Mouse (Mus musculus) midbrain, embryonic 14.5 days (tissue): ENCODE results near the gene Prpf40b. TPM values are rescaled to one million over a fixed set of nuclear protein-coding genes. Genes with fewer than 3 reads are reported as not detected.

Source experiments
- ATAC-seq: fragments of 200-750 bp; cut with Nextera tagmentation; 2 replicates; pipeline ENCODE4 v1.8.0; 2017; ENCODE audit warnings: moderate number of reproducible peaks, moderate library complexity; ENCODE audit not compliant: low FRiP score, low TSS enrichment
- DNase-seq: peaks from one replicate; pipeline ENCODE4 v3.0.0-alpha.2; 2015
- H3K27ac ChIP-seq: fragments of 300-500 bp; sonication (generic); replicated peaks from 2 replicates; pipeline ENCODE4 v1.5.1; 2014; ENCODE audit warnings: mild to moderate bottlenecking, low read depth, low read length, moderate library complexity
- H3K27me3 ChIP-seq: fragments of 300-500 bp; sonication (generic); 2 replicates; pipeline ENCODE4 v1.6.1; 2014; ENCODE audit warnings: low read length, control low read depth, mixed read lengths; ENCODE audit not compliant: control insufficient read depth, insufficient read depth
- H3K36me3 ChIP-seq: fragments of 300-500 bp; sonication (generic); 2 replicates; pipeline ENCODE4 v1.6.1; 2014; ENCODE audit warnings: low read length, control low read depth; ENCODE audit not compliant: control insufficient read depth, insufficient read depth
- H3K4me1 ChIP-seq: fragments of 300-500 bp; sonication (generic); 2 replicates; pipeline ENCODE4 v1.6.1; 2014; ENCODE audit warnings: mild to moderate bottlenecking, antibody characterized with exemption, low read length, control low read depth; ENCODE audit not compliant: control insufficient read depth, insufficient read depth
- H3K4me2 ChIP-seq: fragments of 300-500 bp; sonication (generic); 2 replicates; pipeline ENCODE4 v1.6.1; 2014; ENCODE audit warnings: mild to moderate bottlenecking, low read length, moderate library complexity
- H3K4me3 ChIP-seq: fragments of 300-500 bp; sonication (generic); replicated peaks from 2 replicates; pipeline ENCODE4 v1.5.1; 2014; ENCODE audit warnings: low read depth, low read length
- H3K9ac ChIP-seq: fragments of 300-500 bp; sonication (generic); replicated peaks from 2 replicates; pipeline ENCODE4 v1.6.1; 2014; ENCODE audit warnings: mild to moderate bottlenecking, low read length, moderate library complexity
- H3K9me3 ChIP-seq: fragments of 300-500 bp; sonication (generic); 2 replicates; pipeline ENCODE4 v1.6.1; 2016; ENCODE audit warnings: low read length, control low read depth, mixed read lengths; ENCODE audit not compliant: control insufficient read depth
- WGBS: fragments of 180-500 bp; shearing (Covaris S2); extraction: QIAGEN DNeasy Blood & Tissue Kit; methylation state at CpG from one replicate; pipeline ENCODE4 v1.1.7; 2014; 5-methylcytosine and 5-hydroxymethylcytosine counted together
- polyA plus RNA-seq: library from polyadenylated mRNA; unstranded; fragments of >200 nt; fragmentation: Nextera tagmentation; extraction: Ambion mirVana; gene quantifications from 2 replicates; pipeline ENCODE4 v1.2.1, GENCODE M21; 2014

Prpf40b gene
- polyA plus RNA-seq, 1 experiment from 2014 or later: 100 TPM

- no peaks in the 10 kb centered on the region for H3K4me1 ChIP-seq
- no peaks in the 10 kb centered on the region for H3K9me3 ChIP-seq
- H3K4me2 ChIP-seq: no peak overlapping the region
- no peak overlapping the region for H3K4me3 ChIP-seq
- 0 out of 2 replicates have a peak overlapping the region, but pooled peaks have one; percentile 14 for H3K27ac ChIP-seq
- H3K9ac ChIP-seq: no peak overlapping the region
- DNase-seq (no peak), ATAC-seq (no peak)
- H3K27me3 ChIP-seq: no peaks in the 10 kb centered on the region
- peaks cover 93% of the 10 kb centered on the region for H3K36me3 ChIP-seq
- WGBS: 86% methylated on average over 10 of the region's 10 CpGs
These were observed 25.3 kb downstream of the Prpf40b start for GRCm38 (mm10) chr15:99320168-99320674.

DNA sequence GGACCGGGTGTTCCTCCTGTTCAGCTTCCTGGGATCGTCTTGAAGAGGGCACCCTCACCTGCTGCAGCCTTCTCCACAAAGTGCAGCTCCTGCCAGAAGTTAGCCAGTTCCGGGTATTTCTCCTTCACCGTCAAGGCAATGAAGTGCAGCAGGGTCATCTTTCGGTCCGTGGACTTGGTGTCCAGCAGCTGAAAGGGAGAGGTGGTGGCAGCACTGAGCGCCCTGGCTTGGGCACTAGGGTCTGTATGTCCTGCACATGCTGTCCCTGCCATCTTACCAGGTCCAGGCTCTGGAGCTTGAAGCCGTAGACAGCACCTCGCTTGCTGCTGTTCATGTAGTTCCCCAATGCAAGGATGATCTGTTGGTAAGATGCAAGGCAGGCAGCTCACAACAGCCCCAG lies 26.1 kb downstream of the Prpf40b start:
- no peak for DNase-seq
- no peaks in the 10 kb centered on the region for H3K4me1 ChIP-seq
- peaks cover 92% of the 10 kb centered on the region for H3K36me3 ChIP-seq
- H3K27ac ChIP-seq: no peak overlapping the region
- no peak for ATAC-seq
- H3K9me3 ChIP-seq: no peaks in the 10 kb centered on the region
- no peak overlapping the region for H3K4me2 ChIP-seq
- no peaks in the 10 kb centered on the region for H3K27me3 ChIP-seq
- WGBS: 89% methylated on average over 9 of the region's 9 CpGs
- H3K4me3 ChIP-seq: no peak overlapping the region
- no peak overlapping the region for H3K9ac ChIP-seq

DNA sequence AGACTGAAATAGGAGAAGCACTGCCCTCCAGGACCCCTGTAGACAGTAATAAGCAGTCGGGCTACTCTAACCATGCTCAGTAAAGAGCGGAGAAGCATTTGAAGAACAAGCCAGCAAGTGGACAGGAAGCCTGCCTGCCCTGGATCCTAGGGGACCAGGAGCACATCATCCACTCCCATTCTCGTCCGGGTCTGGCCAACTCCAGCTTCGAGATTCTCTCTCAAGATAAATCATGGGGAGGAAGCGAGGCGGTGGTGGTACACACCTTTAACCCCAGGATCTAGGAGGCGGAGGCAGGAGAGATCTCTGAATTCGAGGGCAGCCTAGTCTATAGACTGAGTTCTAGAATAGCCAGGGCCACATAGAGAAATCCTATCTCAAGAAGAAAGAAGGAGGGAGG lies 29.3 kb downstream of the Prpf40b start:
- DNase-seq (no peak), ATAC-seq (no peak)
- Histone ChIP-seq H3K4me1 (no peaks in the 10 kb centered on the region), H3K9ac (no peak overlapping the region), H3K9me3 (no peaks in the 10 kb centered on the region), H3K36me3 (peaks cover 75% of the 10 kb centered on the region), H3K4me3 (no peak overlapping the region), H3K4me2 (no peak overlapping the region), H3K27ac (no peak overlapping the region), H3K27me3 (no peaks in the 10 kb centered on the region)
- WGBS: 91% methylated on average over 9 of the region's 9 CpGs

DNA sequence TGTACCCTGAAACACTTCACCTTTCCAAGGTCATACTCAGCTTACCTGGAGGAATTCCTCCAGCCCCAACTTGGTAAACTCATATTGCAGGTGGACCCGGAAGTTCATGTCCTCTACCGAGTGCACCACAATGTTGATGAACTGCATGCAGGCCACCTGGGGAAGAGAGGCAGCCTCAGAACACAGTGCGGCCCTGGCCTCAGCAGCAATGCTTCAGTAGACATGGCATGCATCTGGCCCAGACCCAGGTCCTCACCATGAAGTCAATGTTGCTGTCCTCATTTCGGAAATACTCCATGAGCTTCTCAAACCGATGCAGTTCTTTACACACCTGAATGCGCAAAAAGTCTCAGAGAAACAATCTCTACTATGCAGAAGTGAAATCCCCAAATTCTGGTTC lies 30.7 kb downstream of the Prpf40b start:
- no peak overlapping the region for H3K9ac ChIP-seq
- no peak overlapping the region for H3K27ac ChIP-seq
- no peaks in the 10 kb centered on the region for H3K9me3 ChIP-seq
- DNase-seq (no peak), ATAC-seq (no peak)
- WGBS: 95% methylated on average over 6 of the region's 6 CpGs
- H3K4me2 ChIP-seq: no peak overlapping the region
- no peaks in the 10 kb centered on the region for H3K27me3 ChIP-seq
- no peaks in the 10 kb centered on the region for H3K4me1 ChIP-seq
- peaks cover 61% of the 10 kb centered on the region for H3K36me3 ChIP-seq
- no peak overlapping the region for H3K4me3 ChIP-seq

DNA sequence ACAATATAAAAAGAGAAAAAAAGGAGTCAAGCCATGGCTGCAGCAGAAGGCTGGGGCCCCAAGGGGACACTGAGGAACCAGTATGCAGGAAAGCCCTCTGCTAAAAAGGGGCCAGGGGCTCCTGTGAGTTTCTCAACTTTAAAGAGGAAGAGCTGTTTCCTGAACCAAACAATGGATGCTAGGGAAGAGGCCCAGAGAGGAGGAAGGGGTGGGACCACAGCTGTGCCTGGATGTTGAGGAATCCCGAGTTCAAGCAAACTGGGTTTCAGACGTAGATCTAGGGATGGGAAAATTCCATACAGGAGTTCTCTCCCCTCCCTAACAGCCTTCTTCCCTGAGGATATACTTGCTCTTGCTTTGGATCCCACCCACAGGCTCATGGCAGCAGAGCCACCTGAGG lies 31.5 kb downstream of the Prpf40b start:
- H3K4me3 ChIP-seq: no peak overlapping the region
- H3K9ac ChIP-seq: no peak overlapping the region
- H3K27ac ChIP-seq: no peak overlapping the region
- no peaks in the 10 kb centered on the region for H3K27me3 ChIP-seq
- DNase-seq (no peak), ATAC-seq (no peak)
- 69% methylated on average over 2 of the region's 2 CpGs for WGBS
- no peak overlapping the region for H3K4me2 ChIP-seq
- no peaks in the 10 kb centered on the region for H3K4me1 ChIP-seq
- H3K36me3 ChIP-seq: peaks cover 53% of the 10 kb centered on the region
- no peaks in the 10 kb centered on the region for H3K9me3 ChIP-seq

DNA sequence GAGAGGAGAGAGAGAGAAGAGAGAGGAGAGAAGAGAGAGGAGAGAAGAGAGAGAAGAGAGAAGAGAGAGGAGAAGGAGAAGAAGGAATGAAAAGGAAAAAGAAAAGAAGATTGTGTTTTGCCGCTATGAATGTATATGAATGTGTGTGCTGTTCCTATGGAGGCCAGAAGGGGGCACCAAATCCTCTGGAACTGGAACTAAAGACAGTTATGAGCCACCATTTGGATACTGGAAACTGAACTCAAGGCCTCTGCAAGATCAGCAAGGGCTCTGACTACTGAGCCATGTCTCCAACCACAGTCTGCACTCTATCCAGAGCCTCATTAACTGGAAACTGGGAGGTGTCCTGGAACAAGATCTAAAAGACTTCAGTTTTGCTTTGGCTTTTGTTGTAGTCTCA lies 32.1 kb downstream of the Prpf40b start:
- Histone ChIP-seq H3K27me3 (no peaks in the 10 kb centered on the region), H3K36me3 (peaks cover 47% of the 10 kb centered on the region), H3K9ac (no peak overlapping the region), H3K9me3 (no peaks in the 10 kb centered on the region), H3K4me1 (no peaks in the 10 kb centered on the region), H3K27ac (no peak overlapping the region), H3K4me3 (no peak overlapping the region), H3K4me2 (no peak overlapping the region)
- peak; percentile 43 for DNase-seq
- ATAC-seq: no peak
- WGBS: 61% methylated on average over 1 of the region's 1 CpGs

GRCm38 (mm10) chr15:99328011-99328410 lies 33.1 kb downstream of the Prpf40b start:
- no peaks in the 10 kb centered on the region for H3K27me3 ChIP-seq
- H3K4me3 ChIP-seq: no peak overlapping the region
- peaks cover 39% of the 10 kb centered on the region for H3K36me3 ChIP-seq
- no peak overlapping the region for H3K9ac ChIP-seq
- no peaks in the 10 kb centered on the region for H3K4me1 ChIP-seq
- no peak for DNase-seq
- H3K27ac ChIP-seq: no peak overlapping the region
- WGBS: 96% methylated on average over 5 of the region's 5 CpGs
- no peak for ATAC-seq
- H3K4me2 ChIP-seq: no peak overlapping the region
- no peaks in the 10 kb centered on the region for H3K9me3 ChIP-seq

DNA sequence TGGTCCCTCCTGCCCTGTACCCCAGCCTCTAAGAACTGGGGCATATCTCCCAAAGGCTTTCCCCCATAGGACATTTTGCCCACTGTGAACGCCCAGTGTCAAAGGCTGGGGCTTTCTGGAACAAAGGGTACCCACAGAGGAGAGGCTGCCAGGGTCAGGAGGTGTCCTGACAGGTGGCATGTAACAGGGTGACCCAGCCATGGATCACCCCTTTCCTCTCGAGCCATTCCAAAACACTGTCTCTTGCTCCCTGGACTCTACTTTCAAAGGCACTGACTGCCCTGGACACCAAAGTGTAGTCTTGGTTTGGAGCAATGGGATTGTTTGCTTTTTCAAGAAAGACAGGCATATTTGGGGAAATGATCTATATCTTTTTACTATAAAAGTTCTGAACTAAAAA lies 35.4 kb downstream of the Prpf40b start:
- Histone ChIP-seq H3K4me3 (no peak overlapping the region), H3K9me3 (no peaks in the 10 kb centered on the region)
- 69% methylated on average over 2 of the region's 2 CpGs for WGBS

DNA sequence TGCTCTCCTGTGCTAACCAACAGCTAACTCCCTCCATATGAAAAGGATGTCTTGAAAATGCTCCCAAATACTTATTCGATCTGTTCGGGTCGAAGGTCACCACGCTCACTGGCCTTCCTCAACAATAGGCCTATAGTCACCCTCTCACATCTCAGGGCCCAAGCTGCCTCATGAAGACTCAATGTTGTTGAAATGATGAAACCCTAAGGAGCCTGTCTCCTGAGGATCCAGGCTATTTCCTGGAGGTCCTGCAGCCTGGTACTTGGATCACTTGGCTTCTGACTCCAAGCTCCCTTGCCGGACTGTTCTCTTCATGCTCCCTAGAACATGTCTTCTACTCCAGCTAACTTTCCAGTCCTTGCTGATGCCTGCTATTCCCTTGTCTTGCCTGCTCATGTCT lies 36.5 kb downstream of the Prpf40b start:
- Histone ChIP-seq H3K9me3 (no peaks in the 10 kb centered on the region), H3K27me3 (no peaks in the 10 kb centered on the region), H3K4me2 (no peak overlapping the region), H3K27ac (no peak overlapping the region), H3K4me1 (no peaks in the 10 kb centered on the region), H3K4me3 (no peak overlapping the region), H3K9ac (no peak overlapping the region), H3K36me3 (peaks cover 16% of the 10 kb centered on the region; the same call in 1 of the 2 replicates)
- no peak for DNase-seq
- ATAC-seq: no peak
- WGBS: 38% methylated on average over 5 of the region's 5 CpGs

More for the DNA sequence above, 35.4 kb downstream of the Prpf40b start:
- no peak overlapping the region for H3K9ac ChIP-seq
- no peaks in the 10 kb centered on the region for H3K4me1 ChIP-seq
- H3K4me2 ChIP-seq: no peak overlapping the region
- H3K27me3 ChIP-seq: no peaks in the 10 kb centered on the region
- DNase-seq: no peak
- no peak overlapping the region for H3K27ac ChIP-seq
- ATAC-seq: no peak
- H3K36me3 ChIP-seq: peaks cover 22% of the 10 kb centered on the region
